Mouse (Mus musculus): ENCODE data around the gene Cfap97d1. TPM values are rescaled to one million over a fixed set of nuclear protein-coding genes. Genes with fewer than 3 reads are reported as not detected.

The Cfap97d1 gene
- polyA plus RNA-seq, 1 experiment: not detected

DNA sequence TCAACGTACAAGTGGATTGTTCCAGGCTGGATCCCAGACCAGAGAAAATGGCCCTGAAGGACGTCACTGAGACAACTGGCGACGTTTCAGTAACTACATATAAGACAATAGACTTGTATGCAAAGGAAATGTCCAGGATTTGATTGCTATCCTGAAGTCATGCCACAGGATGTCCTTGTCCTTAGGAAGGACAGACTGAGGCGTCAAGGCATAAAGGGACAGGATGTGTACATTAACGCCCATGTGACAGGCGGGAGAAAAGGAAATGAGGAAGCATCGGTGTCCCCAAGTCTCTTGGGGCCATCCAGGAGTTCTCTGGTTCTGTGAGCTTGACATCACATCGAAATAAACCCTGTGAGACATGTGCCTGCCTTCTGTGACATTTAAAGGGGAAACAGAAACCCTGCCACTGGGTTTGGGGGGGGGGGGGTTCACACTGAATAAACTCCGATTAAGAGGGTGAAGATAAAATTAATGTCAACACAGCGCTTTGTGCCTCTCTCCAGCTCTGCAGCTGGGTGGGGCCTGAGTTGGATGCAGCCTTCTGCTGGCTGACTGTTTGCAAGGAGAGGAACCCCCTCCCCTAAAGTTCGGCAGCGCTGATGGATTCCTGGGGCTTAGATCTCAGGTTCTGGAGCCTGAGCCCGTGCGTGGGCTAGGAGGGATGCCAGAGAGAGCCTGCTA is 25.0 kb downstream of the Cfap97d1 start:
- no peak for DNase-seq (ENCODE audit: low spot score)

DNA sequence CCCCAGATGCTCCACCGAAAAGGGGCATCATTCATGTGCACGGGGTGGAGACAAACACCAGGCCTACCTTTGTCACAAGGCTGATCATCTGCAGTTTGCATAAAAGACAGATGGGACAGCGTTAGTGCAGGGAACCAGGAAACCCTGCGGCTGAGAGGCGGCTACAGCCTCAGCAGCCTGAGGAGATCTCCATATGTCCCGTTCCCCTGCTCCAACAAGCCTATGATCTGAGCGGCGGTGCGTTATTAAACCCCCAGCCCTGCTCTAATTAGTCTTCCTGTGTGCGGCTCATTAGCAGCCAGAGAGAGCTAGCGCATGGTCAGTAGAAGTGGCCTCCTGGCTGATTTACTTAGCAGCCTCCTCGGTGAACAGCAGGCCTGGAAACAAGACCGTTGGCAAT is 26.1 kb downstream of the Cfap97d1 start:
- no peak for DNase-seq (ENCODE audit: low spot score)

DNA sequence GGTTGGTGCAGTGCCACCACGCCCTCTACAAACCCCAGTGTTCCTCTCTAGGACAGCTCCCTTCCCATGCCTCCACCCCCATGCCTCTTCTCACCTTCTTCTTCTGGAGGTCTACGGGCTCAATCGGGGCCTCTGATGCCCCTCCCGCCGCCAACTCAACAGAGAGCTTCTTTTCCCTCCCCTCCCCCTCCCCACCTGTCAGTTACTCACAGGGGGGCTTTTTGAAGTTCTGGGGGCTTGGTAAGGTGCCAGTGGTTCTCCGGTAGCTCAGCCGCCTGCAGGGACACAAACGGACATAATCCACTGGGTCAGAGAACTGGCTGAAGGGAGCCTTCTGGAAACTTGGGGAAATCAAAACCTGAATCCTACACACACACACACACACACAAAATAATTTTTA is 27.4 kb downstream of the Cfap97d1 start:
- no peak for DNase-seq (ENCODE audit: low spot score)

DNA sequence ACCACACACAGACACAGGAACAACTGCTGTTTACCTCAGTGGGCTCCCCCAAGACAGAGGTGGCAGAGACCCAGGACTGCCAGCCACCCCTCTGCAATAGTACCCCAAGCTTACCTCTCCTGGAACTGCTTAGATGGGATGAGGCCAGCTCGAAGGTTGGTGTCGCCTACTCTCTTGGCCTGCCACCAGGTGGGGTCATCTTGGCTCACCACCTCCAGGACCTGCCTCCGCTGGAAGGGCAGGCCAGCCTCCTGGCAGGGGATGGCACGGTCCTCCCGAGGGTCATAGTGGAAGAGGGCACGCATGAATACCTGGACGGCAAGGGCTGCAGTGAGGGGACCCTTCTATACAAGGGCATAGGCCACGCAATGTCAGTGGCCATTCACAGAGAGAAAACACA is 29.1 kb downstream of the Cfap97d1 start:
- DNase-seq (ENCODE audit: low spot score): no peak

DNA sequence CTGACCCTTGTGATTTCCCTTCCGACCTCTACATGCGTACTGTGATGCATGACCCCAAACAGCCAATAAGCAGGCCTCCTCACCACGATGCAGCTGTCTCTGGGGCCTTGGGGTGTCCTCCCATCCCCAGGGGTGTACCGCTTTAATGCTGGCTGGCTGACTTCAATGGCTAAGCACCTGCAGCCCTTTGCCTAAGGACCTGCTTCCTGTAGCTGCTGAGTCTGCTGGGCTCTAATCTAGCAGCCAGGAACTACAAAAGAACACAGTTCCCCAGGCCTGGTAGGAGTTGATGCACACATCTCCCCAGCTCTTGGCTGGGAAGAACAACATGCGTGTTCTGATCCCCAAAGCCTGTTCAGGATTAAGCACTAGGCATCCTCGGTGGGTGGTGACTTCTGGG is 31.4 kb downstream of the Cfap97d1 start:
- no peak for DNase-seq (ENCODE audit: low spot score)

DNA sequence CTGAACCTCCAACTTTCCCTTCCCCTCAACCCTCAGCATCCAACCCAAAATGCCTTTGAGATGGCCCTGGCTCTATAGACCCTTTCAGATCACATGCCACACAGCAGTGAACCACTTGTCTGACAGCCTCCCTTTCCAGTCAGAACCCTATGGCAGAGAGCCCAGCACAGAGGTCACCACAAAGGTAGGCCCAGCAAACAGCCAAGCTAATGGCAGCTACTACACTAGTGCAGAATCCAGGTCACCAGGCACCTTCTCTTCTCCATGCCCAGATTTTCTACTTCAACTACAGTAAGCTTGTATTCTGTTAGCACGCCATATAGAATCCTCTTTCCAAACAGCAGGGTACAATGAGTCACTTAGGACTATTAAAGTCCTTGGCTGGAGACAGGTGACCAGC is 32.1 kb downstream of the Cfap97d1 start:
- no peak for DNase-seq (ENCODE audit: low spot score)

DNA sequence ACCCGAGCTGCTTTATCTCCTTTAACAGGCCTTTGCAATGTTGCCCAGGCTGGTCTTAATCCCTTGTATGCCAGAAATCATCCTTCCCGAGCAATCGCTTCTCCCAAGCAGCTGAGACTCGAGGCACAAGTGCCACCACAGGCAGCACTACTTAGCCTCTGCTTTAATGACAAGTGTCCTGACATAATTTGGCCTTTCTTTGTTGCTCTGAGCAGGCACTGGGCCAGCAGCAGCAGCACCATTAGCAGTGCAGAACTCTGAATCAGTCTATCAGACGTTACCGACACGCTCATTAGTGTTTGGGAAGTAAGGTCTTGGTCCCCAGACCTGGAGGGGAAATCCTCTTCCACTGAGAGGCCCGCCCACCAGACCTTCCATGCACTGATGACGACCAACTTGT is 35.7 kb downstream of the Cfap97d1 start:
- no peak for DNase-seq (ENCODE audit: low spot score)

DNA sequence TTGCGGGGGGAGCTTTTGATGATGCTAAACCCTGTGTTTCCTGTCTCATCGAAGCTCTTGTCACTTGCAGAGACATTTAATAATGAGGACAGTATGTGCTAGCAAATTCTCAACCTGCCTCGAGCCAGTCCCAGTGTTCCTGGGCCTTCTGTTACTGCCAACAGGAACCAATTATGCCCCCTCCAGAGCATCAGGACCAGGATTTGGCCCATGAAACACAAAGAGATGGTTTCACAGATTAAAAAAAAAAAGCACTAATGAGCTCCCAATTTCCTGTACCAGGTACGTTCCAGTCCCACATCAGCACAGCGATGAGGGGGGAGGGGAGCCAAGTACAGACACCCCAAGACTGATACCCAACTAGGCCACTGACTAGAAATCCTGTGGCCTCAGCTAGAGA is 37.1 kb downstream of the Cfap97d1 start:
- DNase-seq (ENCODE audit: low spot score): no peak

DNA sequence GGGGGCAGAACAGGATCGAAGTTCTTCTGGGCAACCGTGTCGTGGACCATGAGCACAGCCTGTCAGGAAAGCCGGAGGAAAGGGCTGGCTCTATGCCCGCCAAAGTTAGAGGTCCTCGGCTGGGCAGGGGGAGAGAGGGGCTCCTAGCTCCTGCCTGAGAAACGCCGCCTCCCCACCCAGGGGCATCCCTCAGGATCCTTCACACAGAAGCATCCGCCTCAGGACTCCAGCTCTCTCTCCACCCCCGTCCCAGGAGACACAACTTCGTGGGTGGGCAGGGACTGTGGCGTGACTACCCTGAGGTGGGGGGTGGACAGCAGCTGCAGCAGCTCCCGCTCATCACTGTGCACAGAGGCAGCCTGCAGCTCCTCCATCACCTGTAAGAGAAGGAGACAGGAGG is 39.3 kb downstream of the Cfap97d1 start:
- no peak for DNase-seq (ENCODE audit: low spot score)

DNA sequence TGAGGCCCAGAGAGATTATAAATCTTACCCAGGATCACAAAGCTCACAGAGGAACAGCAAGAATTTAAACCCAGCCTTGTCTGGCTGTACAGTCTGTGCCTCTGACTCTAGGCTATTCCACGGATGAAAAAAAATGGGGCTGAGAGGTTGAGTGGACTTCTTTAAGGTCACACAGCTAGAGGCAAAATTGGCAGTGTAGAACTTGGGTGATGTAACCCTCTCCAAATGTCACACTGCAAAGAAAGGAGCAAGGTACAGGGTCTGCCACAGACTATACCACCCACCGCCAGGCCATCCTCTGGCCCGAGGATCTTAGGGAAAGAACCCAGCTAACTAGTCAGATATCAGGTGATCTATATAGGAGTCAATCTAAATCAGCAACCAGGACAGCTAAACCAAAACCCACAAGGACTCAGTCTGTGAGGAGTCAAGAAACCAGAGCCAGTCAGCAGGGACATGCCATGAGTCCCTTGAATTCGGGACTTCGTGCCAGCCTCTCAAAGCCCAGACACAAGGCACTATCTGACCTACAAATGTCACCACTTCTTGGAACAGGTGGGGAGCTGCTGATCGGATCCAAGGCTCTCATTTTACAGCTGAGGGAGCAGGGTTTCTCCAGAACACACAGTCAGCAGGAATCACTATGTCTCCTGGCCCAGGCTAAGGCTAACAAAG is 40.1 kb downstream of the Cfap97d1 start:
- no peak for DNase-seq (ENCODE audit: low spot score)

DNA sequence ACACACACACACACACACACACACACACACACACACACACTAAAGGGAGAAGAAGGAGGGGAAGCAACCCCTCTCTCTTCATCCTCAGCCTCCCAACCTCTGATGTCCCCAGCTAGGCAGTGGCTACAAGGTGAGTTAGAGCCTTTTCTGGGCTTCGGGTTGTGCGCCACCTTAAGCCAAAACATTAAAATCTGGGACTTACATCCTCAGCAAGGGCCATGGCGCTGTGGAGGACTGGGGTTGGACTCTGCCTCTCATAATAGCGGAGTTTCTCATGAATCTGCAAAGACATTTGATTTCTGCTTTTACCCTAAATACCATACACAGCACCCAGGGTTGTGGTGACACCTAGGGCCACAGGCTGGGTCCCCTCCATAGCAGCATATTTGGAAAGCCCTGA is 40.8 kb downstream of the Cfap97d1 start:
- no peak for DNase-seq (ENCODE audit: low spot score)

DNA sequence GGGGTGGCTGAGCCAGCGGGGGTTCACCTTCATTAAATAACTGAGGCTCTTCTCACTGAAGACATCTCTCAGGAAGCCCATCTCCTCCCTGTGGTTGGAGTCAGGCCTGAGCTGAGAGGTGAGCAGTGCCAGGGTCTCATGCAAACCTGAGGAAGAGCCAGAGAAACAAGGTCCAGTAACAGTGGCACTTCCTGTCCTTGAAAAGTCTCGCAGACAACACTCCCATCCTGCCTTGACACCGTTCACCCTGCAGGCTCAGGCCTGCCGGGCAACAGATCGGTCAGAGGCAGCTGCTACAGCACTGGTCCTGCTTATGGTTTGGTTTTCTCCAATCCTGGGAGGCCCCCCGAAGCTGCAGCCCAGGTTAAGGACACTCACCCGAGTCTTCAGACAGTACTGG is 41.3 kb downstream of the Cfap97d1 start:
- DNase-seq (ENCODE audit: low spot score): no peak

DNA sequence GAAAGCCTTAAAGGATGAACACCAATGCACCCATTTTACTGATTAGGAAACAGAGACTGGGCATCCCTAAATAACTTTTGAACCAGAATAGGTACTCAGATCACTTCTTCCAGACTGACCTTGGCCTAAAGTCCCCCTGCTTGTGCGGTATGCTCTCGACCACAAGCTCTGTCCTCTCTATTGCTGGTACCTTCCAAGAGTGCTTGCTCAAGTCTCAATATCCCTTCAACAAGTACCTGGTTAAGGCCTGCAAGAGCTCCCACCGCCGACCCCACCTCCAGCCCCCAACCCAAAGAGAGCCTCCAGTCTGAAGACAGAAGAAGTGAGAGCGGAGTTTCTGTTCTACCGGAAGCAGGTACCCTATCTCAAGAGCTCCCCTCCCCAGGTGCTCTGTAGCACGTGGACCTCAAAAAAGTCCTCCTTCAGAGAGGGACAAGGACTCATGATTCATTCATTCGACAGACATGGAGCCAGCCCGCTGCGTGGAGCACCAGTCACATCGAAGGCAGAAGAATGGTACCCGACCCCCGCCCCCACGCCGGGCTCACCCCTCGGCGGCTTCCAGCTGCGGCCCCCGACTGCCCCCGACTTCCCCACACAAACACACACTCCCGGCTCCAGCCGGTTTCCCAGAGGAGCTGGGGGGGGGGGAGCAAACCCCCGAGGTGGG is 42.0 kb downstream of the Cfap97d1 start:
- DNase-seq (ENCODE audit: low spot score): no peak

DNA sequence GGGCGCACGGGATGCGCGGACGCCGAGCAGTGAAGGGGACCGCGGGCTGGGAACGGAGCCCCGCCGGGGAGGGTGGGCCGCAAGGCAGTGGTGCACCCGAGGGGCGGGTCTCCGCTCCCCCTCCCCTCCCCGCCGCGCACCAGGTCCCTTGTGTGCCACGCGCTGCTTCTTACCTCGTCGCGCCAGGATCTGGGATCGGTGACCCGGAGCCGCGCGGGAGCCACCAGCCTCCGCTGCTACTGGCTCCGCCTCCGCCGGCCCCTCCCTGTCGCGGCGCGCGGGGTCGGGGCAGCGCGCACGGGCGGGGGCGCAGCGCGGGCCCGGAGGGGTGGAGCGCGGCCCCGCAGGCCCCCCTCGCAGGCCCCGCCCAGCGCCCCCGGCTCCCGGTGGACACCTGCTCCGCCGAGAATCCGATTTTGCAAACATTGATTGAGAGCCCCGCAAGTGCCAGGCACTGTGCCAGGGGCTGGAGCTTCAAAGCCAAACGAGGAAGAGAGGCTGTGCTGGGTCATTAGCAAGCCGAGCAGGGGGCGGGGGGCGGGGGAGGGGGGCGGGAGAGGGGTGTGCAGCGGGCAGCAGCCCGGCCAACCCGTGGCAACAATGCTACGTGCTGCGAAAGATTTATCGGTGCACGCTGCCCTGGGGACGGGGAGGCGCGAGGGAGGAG is 42.7 kb downstream of the Cfap97d1 start:
- DNase-seq (ENCODE audit: low spot score): peak; percentile 52

DNA sequence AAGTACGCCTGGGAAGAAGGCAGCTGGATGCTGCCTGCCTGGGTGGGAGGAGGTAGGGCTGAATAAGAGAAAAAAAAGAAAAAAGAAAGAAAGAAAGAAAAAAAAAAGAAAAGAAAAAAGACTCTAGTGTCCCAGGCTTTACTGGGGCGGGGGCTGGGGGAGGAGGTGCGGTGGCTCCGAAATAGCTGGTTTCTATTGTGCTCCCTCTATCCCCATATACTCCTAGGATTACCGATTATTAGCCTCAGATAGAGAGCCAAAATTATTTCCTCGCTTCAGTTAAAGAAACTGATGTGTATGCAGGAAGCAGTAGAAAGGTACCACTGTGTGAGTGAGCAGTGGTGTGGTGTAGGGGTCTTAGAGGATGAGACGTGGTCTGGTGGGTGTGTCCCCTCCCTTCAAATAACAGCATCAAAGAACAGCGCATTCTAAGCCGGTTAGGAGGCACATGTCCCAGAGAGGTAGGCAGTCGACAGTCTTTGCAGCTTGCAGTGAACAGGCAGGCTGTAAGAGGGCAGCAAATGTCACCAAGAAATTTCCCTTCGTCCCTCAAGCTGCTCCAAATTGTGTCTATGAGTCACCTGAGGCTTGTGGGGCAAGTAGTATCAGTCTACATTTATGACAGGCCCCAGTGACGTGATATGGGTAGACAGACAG is 43.4 kb downstream of the Cfap97d1 start:
- no peak for DNase-seq (ENCODE audit: low spot score)

DNA sequence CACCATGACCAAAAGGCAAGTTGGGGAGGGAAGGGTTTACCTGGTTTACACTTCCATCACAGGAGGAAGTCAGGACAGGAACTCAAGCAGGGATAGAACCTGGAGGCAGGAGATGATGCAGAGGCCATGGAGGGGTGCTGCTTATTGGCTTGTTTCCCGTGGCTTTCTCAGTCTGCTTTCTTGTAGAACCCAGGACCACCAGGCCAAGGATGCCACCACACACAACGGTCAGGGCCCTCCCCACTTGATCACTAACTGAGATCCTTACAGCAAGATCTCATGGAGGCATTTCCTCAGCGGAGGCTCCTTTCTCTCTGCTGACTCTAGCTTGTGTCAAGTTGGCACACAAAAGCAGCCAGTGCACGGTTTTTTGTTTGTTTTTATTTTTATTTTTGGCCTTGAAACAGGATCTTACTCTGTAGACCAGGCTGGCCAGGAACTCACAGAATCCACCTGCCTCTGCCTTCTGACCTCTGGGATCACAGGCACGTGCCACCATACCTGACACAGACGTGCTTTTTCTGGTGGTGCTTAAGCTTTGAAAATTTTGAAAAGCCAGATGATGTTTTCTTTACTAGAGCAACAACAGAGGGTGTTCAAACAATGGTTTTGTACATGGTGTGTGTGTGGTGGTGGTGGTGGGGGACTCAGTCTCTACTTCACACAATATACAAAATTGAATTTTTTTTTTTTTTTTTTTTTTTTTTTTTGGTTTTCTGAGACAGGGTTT is 44.2 kb downstream of the Cfap97d1 start, which contains the start of gene Mpp3:
Gene Mpp3 (minus strand): TSS at position 375 of the 730 bp plus-strand sequence.
- no peak for DNase-seq (ENCODE audit: low spot score)

DNA sequence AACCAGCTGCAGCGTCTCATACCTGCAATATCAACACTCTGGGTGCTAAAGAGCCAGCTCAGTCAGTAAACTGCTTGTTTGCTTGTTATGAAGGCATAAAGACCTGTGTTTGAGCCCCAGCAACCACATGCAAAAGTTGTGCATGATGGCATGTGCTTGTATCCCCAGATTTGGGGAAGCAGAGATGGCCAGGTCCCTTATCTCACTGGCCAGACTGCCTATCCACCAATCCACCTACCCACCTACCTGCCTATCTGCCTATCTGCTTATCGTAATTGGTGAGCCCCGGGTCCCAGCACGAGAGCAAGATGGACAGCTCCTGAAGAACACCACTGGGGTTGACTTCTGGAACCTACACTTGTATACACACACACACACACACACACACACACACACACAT is 45.2 kb downstream of the Cfap97d1 start:
- DNase-seq (ENCODE audit: low spot score): no peak

DNA sequence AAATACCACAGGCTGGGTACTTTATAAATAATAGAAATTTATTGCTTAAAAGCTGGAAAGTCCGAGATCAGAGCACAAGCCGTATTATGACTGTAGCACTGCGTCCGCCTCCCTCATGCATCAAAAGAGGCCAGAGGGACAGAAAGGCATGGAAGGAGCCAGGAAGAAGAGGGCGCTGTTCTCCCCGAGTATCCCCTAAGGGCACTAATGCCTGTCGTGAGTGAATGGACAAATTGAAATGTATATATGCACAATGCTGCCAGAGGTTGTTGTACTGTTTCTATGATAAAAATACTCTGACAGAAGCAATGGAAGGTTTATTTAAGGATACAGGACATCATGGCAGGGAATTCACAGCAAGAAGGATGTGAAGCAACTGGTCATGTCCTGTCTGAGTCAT is 45.9 kb downstream of the Cfap97d1 start:
- DNase-seq (ENCODE audit: low spot score): no peak

DNA sequence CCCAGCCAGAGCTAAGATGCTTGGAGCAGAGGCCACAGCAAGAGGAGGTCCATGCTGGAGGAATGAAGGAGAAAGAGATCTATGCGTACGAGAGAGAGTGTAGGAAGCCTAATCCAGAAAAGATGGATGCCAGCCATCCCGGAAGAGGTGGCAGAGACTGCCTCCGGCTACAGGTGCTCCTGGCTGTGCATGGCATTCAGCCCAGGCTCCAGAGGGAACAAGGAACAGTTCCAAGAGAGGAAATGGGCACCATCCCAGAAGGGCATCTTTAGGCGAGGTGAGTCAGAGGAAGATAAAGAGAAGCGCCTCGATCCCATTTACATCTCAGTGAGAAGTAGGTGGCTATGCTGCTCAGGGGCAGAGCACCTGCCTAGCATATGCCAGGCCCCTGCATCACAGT is 47.1 kb downstream of the Cfap97d1 start:
- no peak for DNase-seq (ENCODE audit: low spot score)

DNA sequence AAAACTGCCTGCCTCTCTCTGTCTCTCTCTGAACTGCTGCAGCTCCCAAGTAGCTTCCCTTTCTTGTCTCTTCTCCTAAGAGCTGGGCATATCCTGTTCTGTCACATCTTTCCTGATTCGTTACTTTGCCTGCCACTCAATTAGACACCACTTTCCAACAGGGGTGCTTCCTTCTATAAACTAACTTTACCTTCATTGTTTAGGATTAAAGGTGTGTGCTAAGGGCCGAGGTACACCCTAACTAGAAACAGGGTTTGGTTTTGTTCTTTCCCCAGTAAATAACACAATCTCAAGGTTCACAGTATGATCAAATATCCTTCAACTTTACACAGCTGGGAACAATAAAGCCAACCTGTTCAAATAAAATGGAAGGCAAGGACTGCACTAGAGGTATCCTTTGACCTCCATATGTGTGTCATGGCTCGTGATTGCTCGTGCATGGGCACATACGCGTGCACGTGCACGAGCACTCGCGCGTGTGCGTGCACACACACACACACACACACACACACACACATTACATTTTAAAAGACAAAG is 49.0 kb downstream of the Cfap97d1 start:
- no peak for DNase-seq (ENCODE audit: low spot score)

DNA sequence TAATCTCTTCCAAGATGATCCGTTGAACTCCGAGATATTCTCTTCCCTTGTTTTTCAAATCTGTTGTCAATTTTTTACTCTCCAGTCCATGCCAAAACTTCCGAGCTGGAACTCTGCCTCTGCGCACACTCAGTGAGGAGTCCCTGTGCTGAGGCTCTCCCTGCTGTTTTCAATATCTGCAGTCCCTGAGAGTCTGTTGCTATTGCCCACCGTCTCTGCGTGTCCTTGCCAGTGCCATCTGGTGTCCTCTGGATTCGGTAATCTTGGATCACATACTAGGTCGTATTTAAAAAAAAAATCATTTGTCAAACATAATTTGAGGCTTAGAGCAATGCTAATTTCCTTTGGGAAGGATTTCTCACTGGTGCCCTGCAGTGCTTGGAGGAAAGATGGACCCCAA is 50.8 kb downstream of the Cfap97d1 start:
- no peak for DNase-seq (ENCODE audit: low spot score)
